Comparison of ENCODE assay signal across 11 mouse cellular contexts in genomic region chr14:33521538-33521937, GRCm38 (mm10). TPM values are rescaled to one million over a fixed set of nuclear protein-coding genes. Genes with fewer than 3 reads are reported as not detected.
DNase-seq lines count a peak whose midpoint lies in the region; ATAC-seq and TF ChIP-seq lines count a peak whose summit lies in the region.
"Had no signal": no experiment of that assay in that cellular context is flagged by ENCODE, and none has a peak within 500 bp of the region (broad histone marks: within the 10 kb centered on the region; RNA-seq: fewer than 3 reads in every experiment).

No protein-coding gene starts in this region.

- no peaks in the 10 kb centered on the region for H3K27me3 ChIP-seq in midbrain, postnatal 0 days (ENCODE audit: insufficient read depth, low read length)
- H3K27me3 ChIP-seq: lung, embryonic 15.5 days had no signal

- no peak for TF ChIP-seq CTCF in midbrain, postnatal 0 days (IDR thresholded peaks at IDR 0.05)

- no peaks in the 10 kb centered on the region for H3K9me3 ChIP-seq in midbrain, postnatal 0 days (ENCODE audit: low read length)
- H3K9me3 ChIP-seq: lung, embryonic 15.5 days had no signal

- H3K36me3 ChIP-seq in midbrain, postnatal 0 days (ENCODE audit: insufficient read depth, low read length) = no peaks in the 10 kb centered on the region
- H3K36me3 ChIP-seq: lung, embryonic 15.5 days had no signal

- 28% methylated on average over 3 of the region's 3 CpGs for WGBS in midbrain, postnatal 0 days

- H3K4me1 ChIP-seq in midbrain, postnatal 0 days (ENCODE audit: insufficient read depth, low read length) = no peaks in the 10 kb centered on the region
- H3K4me1 ChIP-seq: lung, embryonic 15.5 days had no signal

- no peak overlapping the region for H3K9ac ChIP-seq in midbrain, postnatal 0 days (replicated peaks; ENCODE audit: low read length, poor library complexity, severe bottlenecking)
- H3K9ac ChIP-seq: lung, embryonic 15.5 days had no signal

- H3K4me3 ChIP-seq in midbrain, postnatal 0 days (ENCODE audit: low read depth, low read length) = no peak overlapping the region
- H3K4me3 ChIP-seq: lung, embryonic 15.5 days had no signal

- H3K27ac ChIP-seq in midbrain, postnatal 0 days (ENCODE audit: low read depth, low read length) = no peak overlapping the region
- H3K27ac ChIP-seq: lung, embryonic 15.5 days had no signal

- H3K4me2 ChIP-seq in midbrain, postnatal 0 days (ENCODE audit: low read depth, low read length, poor library complexity, severe bottlenecking) = no peak overlapping the region
- H3K4me2 ChIP-seq: lung, embryonic 15.5 days had no signal

- peak; percentile 51 for ATAC-seq in cerebellum, adult (ENCODE audit: insufficient number of reproducible peaks, low FRiP score, low TSS enrichment)
- ATAC-seq in midbrain, postnatal 0 days (ENCODE audit: low FRiP score) = no peak

- DNase-seq in cerebellum, adult 8-10 months = peak; percentile 8
- peak; percentile 68 to 72 for DNase-seq in layer of hippocampus, adult 18-20 months (ENCODE audit: low spot score in 2 of 2)
- DNase-seq in midbrain, postnatal 0 days (ENCODE audit: low spot score) = peak; percentile 66
- no peak for DNase-seq in embryo, embryonic 10 days (ENCODE audit: low spot score)
- no peak for DNase-seq in lung, postnatal 25 days (ENCODE audit: low spot score)
- DNase-seq in urinary bladder, postnatal 14 days (ENCODE audit: low spot score) = no peak
- DNase-seq: gastrocnemius, postnatal 36 days had no signal

RNA-seq across cellular contexts. Expression of gene Frmpd2, which starts 50.0 kb away (rescaled TPM):
- total RNA-seq in layer of hippocampus, adult 18-20 months (2021) = 1 to 10 TPM in 1 of 2 experiments, under 1 TPM in 1; 0.76 to 1.6 TPM
- 0.71 and 0.76 TPM in 2 replicates for total RNA-seq in midbrain, postnatal 0 days (2014; rRNA removed)
- 0.63 and 0.73 TPM in 2 replicates for polyA plus RNA-seq in midbrain, postnatal 0 days (2015; fragmentation: Nextera tagmentation; extraction: Ambion mirVana)
- total RNA-seq: gastrocnemius, postnatal 36 days; neutrophil, adult 5-6 weeks had no signal
- polyA plus RNA-seq: kidney, embryonic 14.5 days had no signal

Comparison
In these comparisons a context has a peak if more than half of its experiments do, and no peak if none do; other contexts are left out.
1. DNase-seq: peak in cerebellum, adult 8-10 months (single experiment), layer of hippocampus, adult 18-20 months (2 of 2) and midbrain, postnatal 0 days (single experiment); none in embryo, embryonic 10 days (single experiment), lung, postnatal 25 days (single experiment) and urinary bladder, postnatal 14 days (single experiment).